Mouse (Mus musculus) stomach, embryonic 15.5 days (tissue): Measurements from ENCODE around the gene B9d2. TPM values are rescaled to one million over a fixed set of nuclear protein-coding genes. Genes with fewer than 3 reads are reported as not detected.

Experiments
- ATAC-seq: fragments of 200-750 bp; cut with Nextera tagmentation; 2 replicates; pipeline ENCODE4 v1.8.0; 2017; ENCODE audit warnings: low read depth, moderate number of reproducible peaks, moderate TSS enrichment; ENCODE audit not compliant: insufficient read depth, low FRiP score
- H3K27ac ChIP-seq: fragments of 300-500 bp; sonication (generic); 2 replicates; pipeline ENCODE4 v1.5.1; 2015; ENCODE audit warnings: mild to moderate bottlenecking, inconsistent platforms
- H3K27me3 ChIP-seq: fragments of 300-500 bp; sonication (generic); replicated peaks from 2 replicates; pipeline ENCODE4 v1.6.1; 2015; ENCODE audit warnings: inconsistent platforms
- H3K36me3 ChIP-seq: fragments of 300-500 bp; sonication (generic); 2 replicates; pipeline ENCODE4 v1.6.1; 2015; ENCODE audit warnings: inconsistent platforms
- H3K4me1 ChIP-seq: fragments of 300-500 bp; sonication (generic); 2 replicates; pipeline ENCODE4 v1.6.1; 2015; ENCODE audit warnings: inconsistent platforms
- H3K4me2 ChIP-seq: fragments of 300-500 bp; sonication (generic); 2 replicates; pipeline ENCODE4 v1.6.1; 2015; ENCODE audit warnings: mild to moderate bottlenecking, inconsistent platforms
- H3K4me3 ChIP-seq: fragments of 300-500 bp; sonication (generic); replicated peaks from 2 replicates; pipeline ENCODE4 v1.5.1; 2015; ENCODE audit warnings: inconsistent platforms
- H3K9ac ChIP-seq: fragments of 300-500 bp; sonication (generic); 2 replicates; pipeline ENCODE4 v1.6.1; 2015; ENCODE audit warnings: inconsistent platforms
- H3K9me3 ChIP-seq: fragments of 300-500 bp; sonication (generic); 2 replicates; pipeline ENCODE4 v1.6.1; 2016; ENCODE audit warnings: inconsistent platforms
- WGBS: fragments of 180-500 bp; shearing (Covaris S2); methylation state at CpG from one replicate; pipeline ENCODE4 v1.1.7; 2015; 5-methylcytosine and 5-hydroxymethylcytosine counted together
- polyA plus RNA-seq: library from polyadenylated mRNA; unstranded; fragments of >200 nt; fragmentation: Nextera tagmentation; extraction: Ambion mirVana; gene quantifications from 2 replicates; pipeline ENCODE4 v1.2.1, GENCODE M21; 2015

The B9d2 gene
- polyA plus RNA-seq, 1 experiment from 2014 or later, result 25.3 TPM

- Histone ChIP-seq H3K9me3 (no peaks in the 10 kb centered on the region), H3K27me3 (peaks cover 6% of the 10 kb centered on the region; the same call in 1 of the 2 replicates), H3K9ac (peak overlapping the region; percentile 71), H3K4me2 (peak overlapping the region; percentile 97), H3K4me3 (peak overlapping the region; percentile 73), H3K4me1 (peaks cover 34% of the 10 kb centered on the region), H3K36me3 (no peaks in the 10 kb centered on the region), H3K27ac (peak overlapping the region; percentile 84)
- WGBS, result under 1% methylated on average over 47 of the region's 52 CpGs
- ATAC-seq, result peak; percentile 74
These were observed 8.4 kb downstream of the B9d2 start for GRCm38 (mm10) chr7:25688810-25689586.

GRCm38 (mm10) chr7:25689603-25690021, 9.0 kb downstream of the B9d2 start:
- no peaks in the 10 kb centered on the region for H3K9me3 ChIP-seq
- peak overlapping the region; percentile 97 for H3K4me2 ChIP-seq
- no peak for ATAC-seq
- H3K4me1 ChIP-seq, result peaks cover 34% of the 10 kb centered on the region
- 0 out of 2 replicates have a peak overlapping the region, but pooled peaks have one; percentile 71 for H3K9ac ChIP-seq
- peak overlapping the region; percentile 84; the same call in 1 of the 2 replicates for H3K27ac ChIP-seq
- H3K4me3 ChIP-seq, result peak overlapping the region; percentile 73
- no peaks in the 10 kb centered on the region for H3K36me3 ChIP-seq
- H3K27me3 ChIP-seq, result peaks cover 6% of the 10 kb centered on the region; the same call in 1 of the 2 replicates
- 11% methylated on average over 12 of the region's 12 CpGs for WGBS

- peaks cover 34% of the 10 kb centered on the region for H3K4me1 ChIP-seq
- H3K9me3 ChIP-seq, result no peaks in the 10 kb centered on the region
- H3K4me2 ChIP-seq, result peak overlapping the region; percentile 97
- H3K4me3 ChIP-seq, result peak overlapping the region; percentile 73
- peaks cover 6% of the 10 kb centered on the region; the same call in 1 of the 2 replicates for H3K27me3 ChIP-seq
- 0 out of 2 replicates have a peak overlapping the region, but pooled peaks have one; percentile 84 for H3K27ac ChIP-seq
- WGBS, result 42% methylated on average over 5 of the region's 5 CpGs
- no peak overlapping the region for H3K9ac ChIP-seq
- H3K36me3 ChIP-seq, result no peaks in the 10 kb centered on the region
- ATAC-seq, result no peak
These were observed 9.5 kb downstream of the B9d2 start for GRCm38 (mm10) chr7:25690051-25690450.

GRCm38 (mm10) chr7:25694104-25694503, 13.5 kb downstream of the B9d2 start:
- H3K36me3 ChIP-seq, result no peaks in the 10 kb centered on the region
- H3K4me1 ChIP-seq, result peaks cover 12% of the 10 kb centered on the region; the same call in 1 of the 2 replicates
- no peak for ATAC-seq
- no peaks in the 10 kb centered on the region for H3K27me3 ChIP-seq
- H3K27ac ChIP-seq, result no peak overlapping the region
- no peaks in the 10 kb centered on the region for H3K9me3 ChIP-seq
- 69% methylated on average over 8 of the region's 8 CpGs for WGBS
- no peak overlapping the region for H3K4me2 ChIP-seq
- no peak overlapping the region for H3K9ac ChIP-seq
- H3K4me3 ChIP-seq, result no peak overlapping the region

- Histone ChIP-seq H3K4me2 (no peak overlapping the region), H3K36me3 (no peaks in the 10 kb centered on the region), H3K9me3 (no peaks in the 10 kb centered on the region), H3K27me3 (no peaks in the 10 kb centered on the region), H3K9ac (no peak overlapping the region), H3K4me3 (no peak overlapping the region), H3K27ac (no peak overlapping the region), H3K4me1 (peaks cover 7% of the 10 kb centered on the region)
- WGBS, result 55% methylated on average over 13 of the region's 13 CpGs
- no peak for ATAC-seq
These were observed 19.3 kb downstream of the B9d2 start for GRCm38 (mm10) chr7:25699851-25700250.

- 68% methylated on average over 12 of the region's 12 CpGs for WGBS
- H3K9me3 ChIP-seq, result no peaks in the 10 kb centered on the region
- no peak overlapping the region for H3K4me2 ChIP-seq
- no peaks in the 10 kb centered on the region for H3K27me3 ChIP-seq
- no peak overlapping the region for H3K27ac ChIP-seq
- H3K4me1 ChIP-seq, result peaks cover 16% of the 10 kb centered on the region
- H3K4me3 ChIP-seq, result no peak overlapping the region
- H3K9ac ChIP-seq, result no peak overlapping the region
- no peak for ATAC-seq
- no peaks in the 10 kb centered on the region for H3K36me3 ChIP-seq
These were observed 20.2 kb downstream of the B9d2 start for GRCm38 (mm10) chr7:25700732-25701131.

- Histone ChIP-seq H3K9ac (no peak overlapping the region), H3K4me1 (peaks cover 32% of the 10 kb centered on the region), H3K4me3 (no peak overlapping the region), H3K27ac (no peak overlapping the region), H3K9me3 (no peaks in the 10 kb centered on the region), H3K4me2 (no peak overlapping the region), H3K27me3 (no peaks in the 10 kb centered on the region), H3K36me3 (no peaks in the 10 kb centered on the region)
- ATAC-seq, result no peak
- WGBS, result 97% methylated on average over 2 of the region's 2 CpGs
These were observed 21.8 kb downstream of the B9d2 start for GRCm38 (mm10) chr7:25702350-25702749.

- WGBS, result 37% methylated on average over 10 of the region's 10 CpGs
- H3K36me3 ChIP-seq, result no peaks in the 10 kb centered on the region
- no peaks in the 10 kb centered on the region for H3K9me3 ChIP-seq
- no peak overlapping the region for H3K27ac ChIP-seq
- peaks cover 40% of the 10 kb centered on the region for H3K4me1 ChIP-seq
- no peak overlapping the region for H3K4me3 ChIP-seq
- ATAC-seq, result no peak; the same call in 1 of the 2 replicates
- no peaks in the 10 kb centered on the region for H3K27me3 ChIP-seq
- H3K9ac ChIP-seq, result no peak overlapping the region
- no peak overlapping the region for H3K4me2 ChIP-seq
These were observed 23.4 kb downstream of the B9d2 start for GRCm38 (mm10) chr7:25703793-25704494.

GRCm38 (mm10) chr7:25704716-25705364, 24.3 kb downstream of the B9d2 start:
- Histone ChIP-seq H3K36me3 (no peaks in the 10 kb centered on the region), H3K9ac (no peak overlapping the region), H3K9me3 (no peaks in the 10 kb centered on the region), H3K27me3 (no peaks in the 10 kb centered on the region), H3K4me1 (peaks cover 42% of the 10 kb centered on the region), H3K4me2 (peak overlapping the region; percentile 47), H3K4me3 (peak overlapping the region; percentile 16; the same call in 1 of the 2 replicates), H3K27ac (peak overlapping the region; percentile 48; the same call in 1 of the 2 replicates)
- ATAC-seq, result no peak
- 17% methylated on average over 32 of the region's 37 CpGs for WGBS

GRCm38 (mm10) chr7:25705801-25706251, 25.2 kb downstream of the B9d2 start:
- Histone ChIP-seq H3K4me1 (peaks cover 52% of the 10 kb centered on the region), H3K27me3 (no peaks in the 10 kb centered on the region), H3K27ac (peak overlapping the region; percentile 48), H3K36me3 (no peaks in the 10 kb centered on the region), H3K4me2 (0 out of 2 replicates have a peak overlapping the region, but pooled peaks have one; percentile 9), H3K4me3 (no peak overlapping the region), H3K9ac (no peak overlapping the region), H3K9me3 (no peaks in the 10 kb centered on the region)
- 39% methylated on average over 6 of the region's 6 CpGs for WGBS
- peak; percentile 19; the same call in 1 of the 2 replicates for ATAC-seq

- Histone ChIP-seq H3K36me3 (no peaks in the 10 kb centered on the region), H3K4me1 (peaks cover 58% of the 10 kb centered on the region), H3K9ac (no peak overlapping the region), H3K4me2 (no peak overlapping the region), H3K9me3 (no peaks in the 10 kb centered on the region), H3K27me3 (no peaks in the 10 kb centered on the region), H3K4me3 (no peak overlapping the region), H3K27ac (peak overlapping the region; percentile 48)
- 40% methylated on average over 7 of the region's 7 CpGs for WGBS
- no peak for ATAC-seq
These were observed 26.1 kb downstream of the B9d2 start for GRCm38 (mm10) chr7:25706578-25707170.
